Mouse (Mus musculus) myocyte (in vitro differentiated cells): Measurements from ENCODE around the gene Pax4.

Experiments used
- CEBPB ChIP-seq: IDR thresholded peaks from 2 replicates; pipeline ENCODE4 v1.6.1; 2011; ENCODE audit warnings: mild to moderate bottlenecking, moderate library complexity; ENCODE audit not compliant: poor library complexity, insufficient read depth, severe bottlenecking
- E2F4 ChIP-seq: IDR thresholded peaks from one replicate; pipeline ENCODE4 v1.6.1; 2011; ENCODE audit warnings: mild to moderate bottlenecking, control low read depth, moderate library complexity; ENCODE audit not compliant: insufficient read depth
- MAX ChIP-seq: IDR thresholded peaks from one replicate; pipeline ENCODE4 v1.6.1; 2011; ENCODE audit warnings: low read depth, mild to moderate bottlenecking, control low read depth
- MYOD1 ChIP-seq, 3 experiments: IDR thresholded peaks; one replicate each; pipeline ENCODE4 v1.6.1; 2011; ENCODE audit warnings: control low read depth in 2 of 3, low read depth in 2 of 3, mild to moderate bottlenecking in 2 of 3, moderate library complexity in 1 of 3; ENCODE audit not compliant: insufficient read length in 2 of 3, control insufficient read depth in 1 of 3
- MYOG ChIP-seq, 3 experiments: IDR thresholded peaks; one replicate each; pipeline ENCODE4 v1.6.1; 2011; ENCODE audit warnings: control low read depth in 2 of 3, low read depth in 2 of 3, mild to moderate bottlenecking in 2 of 3; ENCODE audit not compliant: insufficient read length in 2 of 3, control insufficient read depth in 1 of 3, insufficient read depth in 1 of 3
- POLR2A ChIP-seq: IDR thresholded peaks from one replicate; pipeline ENCODE4 v1.6.1; 2011; ENCODE audit warnings: low read depth, mild to moderate bottlenecking, control low read depth, moderate library complexity; ENCODE audit not compliant: insufficient read length
- POLR2AphosphoS2 ChIP-seq: IDR thresholded peaks from one replicate; pipeline ENCODE4 v1.6.1; 2011; ENCODE audit warnings: low read depth, control low read depth; ENCODE audit not compliant: insufficient read length
- REST ChIP-seq: IDR thresholded peaks from one replicate; pipeline ENCODE4 v1.6.1; 2011; ENCODE audit warnings: mild to moderate bottlenecking, control low read depth, moderate library complexity; ENCODE audit not compliant: insufficient read depth, insufficient read length
- SRF ChIP-seq: IDR thresholded peaks from one replicate; pipeline ENCODE4 v1.6.1; 2011; ENCODE audit warnings: low read depth; ENCODE audit not compliant: control insufficient read depth, insufficient read length
- TCF12 ChIP-seq: IDR thresholded peaks from one replicate; pipeline ENCODE4 v1.6.1; 2011; ENCODE audit warnings: mild to moderate bottlenecking, control low read depth; ENCODE audit not compliant: poor library complexity, insufficient read depth, severe bottlenecking
- TCF3 ChIP-seq: IDR thresholded peaks from one replicate; pipeline ENCODE4 v1.6.1; 2011; ENCODE audit warnings: low read depth, control low read depth; ENCODE audit not compliant: insufficient read length
- USF1 ChIP-seq: IDR thresholded peaks from one replicate; pipeline ENCODE4 v1.6.1; 2011; ENCODE audit warnings: low read depth, mild to moderate bottlenecking, control low read depth, moderate library complexity

DNA sequence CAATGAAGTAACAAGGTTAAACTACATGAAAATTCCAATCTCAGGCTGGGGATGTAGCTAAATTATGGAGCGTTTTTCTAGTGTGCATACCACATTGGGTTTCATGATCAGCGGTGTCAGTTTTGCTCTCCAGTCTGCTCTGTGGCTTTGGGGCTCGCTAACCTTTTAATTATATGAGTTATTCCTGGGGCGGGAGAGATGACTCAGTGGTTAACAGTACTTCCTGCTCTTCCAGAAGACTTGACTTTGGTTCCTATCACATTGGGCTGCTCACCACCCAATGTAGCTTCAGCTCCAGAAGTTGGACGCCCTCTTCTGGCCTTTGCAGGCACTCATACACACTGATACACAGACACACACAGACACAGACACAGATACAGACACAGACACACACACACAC lies 21.5 kb upstream of the Pax4 start:
- TF ChIP-seq CEBPB (no peak), USF1 (no peak), POLR2A (no peak), MYOD1 (IDR thresholded peaks at IDR 0.05; ENCODE audit: control insufficient read depth in 1 of 3, insufficient read length in 2 of 3, low read depth in 2 of 3) (no peak), MAX (no peak), E2F4 (no peak), TCF12 (no peak), MYOG (IDR thresholded peaks at IDR 0.05; ENCODE audit: control insufficient read depth in 1 of 3, insufficient read depth in 1 of 3, insufficient read length in 2 of 3, low read depth in 2 of 3) (no peak), TCF3 (no peak), POLR2AphosphoS2 (no peak), SRF (no peak), REST (no peak)
